ENCODE assay signal across 8 mouse cellular contexts in the genomic region with DNA sequence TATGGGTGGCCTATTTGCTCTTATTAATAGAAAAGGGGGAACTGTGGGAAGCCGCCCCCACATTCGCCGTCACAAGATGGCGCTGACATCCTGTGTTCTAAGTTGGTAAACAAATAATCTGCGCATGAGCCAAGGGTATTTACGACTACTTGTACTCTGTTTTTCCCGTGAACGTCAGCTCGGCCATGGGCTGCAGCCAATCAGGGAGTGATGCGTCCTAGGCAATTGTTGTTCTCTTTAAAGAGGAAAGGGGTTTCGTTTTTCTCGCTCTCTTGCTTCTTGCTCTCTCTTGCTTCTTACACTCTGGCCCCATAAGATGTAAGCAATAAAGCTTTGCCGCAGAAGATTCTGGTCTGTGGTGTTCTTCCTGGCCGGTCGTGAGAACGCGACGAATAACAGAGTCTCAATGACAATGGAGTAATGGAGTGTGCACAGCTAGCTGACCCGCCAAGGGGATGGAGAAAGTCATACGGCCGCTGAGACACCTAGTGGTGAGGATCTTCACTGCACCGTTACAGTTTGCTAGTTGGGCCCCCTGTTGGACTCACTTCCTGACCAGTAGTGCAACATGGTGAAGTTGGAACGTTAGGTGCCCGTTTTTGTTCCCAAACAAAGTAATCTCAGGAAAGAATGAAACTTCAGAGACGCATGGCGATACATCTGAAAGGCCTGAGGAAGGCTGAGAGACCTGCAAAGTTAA. TPM values are rescaled to one million over a fixed set of nuclear protein-coding genes. Genes with fewer than 3 reads are reported as not detected.
DNase-seq lines count a peak whose midpoint lies in the region; ATAC-seq and TF ChIP-seq lines count a peak whose summit lies in the region.
"Not testable (repeated sequence)": the region's sequence is repeated elsewhere in the genome, so short reads cannot be mapped to it uniquely, and the experiment has no call there.

No protein-coding gene starts in this region.

- TF ChIP-seq CTCF in cortical plate, adult 2 months (IDR thresholded peaks at IDR 0.05; ENCODE audit: extremely low read depth, insufficient read depth, low read length) = peak; percentile 91

- ATAC-seq in megakaryocyte, adult 5-6 weeks (ENCODE audit: poor library complexity, severe bottlenecking) = peak; percentile 100

- TF ChIP-seq POLR2A in cortical plate, adult 2 months (IDR thresholded peaks at IDR 0.05; ENCODE audit: extremely low read depth, insufficient read depth, low read length) = peak; percentile 52; the same call in 1 of the 2 replicates

- H3K4me1 ChIP-seq in cortical plate, adult 2 months (ENCODE audit: control insufficient read depth, insufficient read depth, low read length) = not testable (repeated sequence)

- H3K4me3 ChIP-seq in cortical plate, adult 2 months (ENCODE audit: insufficient read depth, low read length) = peak overlapping the region; percentile 22

- peak; percentile 91 for DNase-seq in ZHBTc4 (ENCODE audit: low read depth, low spot score)
- DNase-seq in gastrocnemius, postnatal 10 days = peak; percentile 80
- DNase-seq in induced T-regulatory cell, adult 2 months (ENCODE audit: low read depth) = peak; percentile 95
- DNase-seq in left cerebral cortex, adult 8-10 months (ENCODE audit: low spot score in 2 of 2) = peak; percentile 63 to 73
- peak; percentile 87 to 90 for DNase-seq in right cerebral cortex, postnatal 10 days (ENCODE audit: low spot score in 2 of 2)
- DNase-seq in urinary bladder, postnatal 14 days (ENCODE audit: low spot score) = peak; percentile 86

- not testable (repeated sequence) for H3K27ac ChIP-seq in cortical plate, adult 2 months (ENCODE audit: insufficient read depth, low read length)

RNA-seq across cellular contexts. Expression of a gene that starts 5.7 kb away (rescaled TPM):
- 111 and 114 TPM in 2 replicates for polyA plus RNA-seq in cortical plate, adult 2 months (2012; rRNA removed)
- 100 to 1,000 TPM in 1 of 2 experiments, 10 to 100 TPM in 1; 97.8 to 138 TPM for total RNA-seq in gastrocnemius, postnatal 10 days (2021)
- 100 to 1,000 TPM; 156 to 207 (median 198) TPM for total RNA-seq in left cerebral cortex, adult 8-10 months (2022)
- 311 and 315 TPM in 2 replicates for total RNA-seq in megakaryocyte, adult 5-6 weeks (2015)
- 566 and 688 TPM in 2 replicates for total RNA-seq in megakaryocyte, adult 5-6 weeks (2017)

RNA-seq across cellular contexts. Expression of a gene that starts 45.5 kb away (rescaled TPM):
- 7.7 and 9.0 TPM in 2 replicates for polyA plus RNA-seq in cortical plate, adult 2 months (2012; rRNA removed)
- total RNA-seq in gastrocnemius, postnatal 10 days (2021) = 1 to 10 TPM; 3.8 to 5.3 TPM
- total RNA-seq in left cerebral cortex, adult 8-10 months (2022) = 10 to 100 TPM; 10.6 to 14.6 (median 12.9) TPM
- 7.3 and 11.9 TPM in 2 replicates for total RNA-seq in megakaryocyte, adult 5-6 weeks (2015)
- 8.7 and 9.7 TPM in 2 replicates for total RNA-seq in megakaryocyte, adult 5-6 weeks (2017)

RNA-seq across cellular contexts. Expression of a gene that starts 47.5 kb away (rescaled TPM):
- 22.2 and 22.4 TPM in 2 replicates for polyA plus RNA-seq in cortical plate, adult 2 months (2012; rRNA removed)
- total RNA-seq in gastrocnemius, postnatal 10 days (2021) = 10 to 100 TPM; 21.6 to 32.1 TPM
- total RNA-seq in left cerebral cortex, adult 8-10 months (2022) = 10 to 100 TPM; 52.1 to 61.7 (median 57.4) TPM
- 14.8 and 26.5 TPM in 2 replicates for total RNA-seq in megakaryocyte, adult 5-6 weeks (2015)
- 19.9 and 27.3 TPM in 2 replicates for total RNA-seq in megakaryocyte, adult 5-6 weeks (2017)
